Mouse (Mus musculus) kidney, embryonic 16.5 days (tissue): ENCODE results near the gene Fosl2. TPM values are rescaled to one million over a fixed set of nuclear protein-coding genes. Genes with fewer than 3 reads are reported as not detected.
A peak's percentile ranks its signal among the peaks of the same experiment; 100 is the strongest.

Source experiments
- ATAC-seq: fragments of 200-750 bp; cut with Nextera tagmentation; 2 replicates; pipeline ENCODE4 v1.8.0; 2017; ENCODE audit warnings: moderate TSS enrichment; ENCODE audit not compliant: low FRiP score, low TSS enrichment
- H3K27ac ChIP-seq: fragments of 300-500 bp; sonication (generic); 2 replicates; pipeline ENCODE4 v1.5.1; 2014; ENCODE audit warnings: low read length
- H3K27me3 ChIP-seq: fragments of 300-500 bp; sonication (generic); 2 replicates; pipeline ENCODE4 v1.6.1; 2014; ENCODE audit warnings: low read length, control low read depth, mixed read lengths; ENCODE audit not compliant: insufficient read depth
- H3K36me3 ChIP-seq: fragments of 300-500 bp; sonication (generic); 2 replicates; pipeline ENCODE4 v1.6.1; 2014; ENCODE audit warnings: low read length, control low read depth, mixed read lengths; ENCODE audit not compliant: insufficient read depth
- H3K4me1 ChIP-seq: fragments of 300-500 bp; sonication (generic); 2 replicates; pipeline ENCODE4 v1.6.1; 2014; ENCODE audit warnings: low read length, control low read depth, mixed read lengths; ENCODE audit not compliant: insufficient read depth
- H3K4me2 ChIP-seq: fragments of 300-500 bp; sonication (generic); replicated peaks from 2 replicates; pipeline ENCODE4 v1.6.1; 2014; ENCODE audit warnings: low read depth, low read length
- H3K4me3 ChIP-seq: fragments of 300-500 bp; sonication (generic); 2 replicates; pipeline ENCODE4 v1.5.1; 2014; ENCODE audit warnings: mild to moderate bottlenecking, low read length
- H3K9ac ChIP-seq: fragments of 300-500 bp; sonication (generic); replicated peaks from 2 replicates; pipeline ENCODE4 v1.6.1; 2014; ENCODE audit warnings: low read length
- H3K9me3 ChIP-seq: fragments of 300-500 bp; sonication (generic); 2 replicates; pipeline ENCODE4 v1.6.1; 2016; ENCODE audit warnings: low read length, control low read depth
- WGBS: fragments of 180-500 bp; shearing (Covaris S2); extraction: QIAGEN DNeasy Blood & Tissue Kit; methylation state at CpG from one replicate; pipeline ENCODE4 v1.1.7; 2014; 5-methylcytosine and 5-hydroxymethylcytosine counted together
- polyA plus RNA-seq: library from polyadenylated mRNA; unstranded; fragments of >200 nt; fragmentation: Nextera tagmentation; extraction: Ambion mirVana; gene quantifications from 2 replicates; pipeline ENCODE4 v1.2.1, GENCODE M21; 2015

The Fosl2 gene
- polyA plus RNA-seq, 1 experiment from 2014 or later: 5.5 TPM

DNA sequence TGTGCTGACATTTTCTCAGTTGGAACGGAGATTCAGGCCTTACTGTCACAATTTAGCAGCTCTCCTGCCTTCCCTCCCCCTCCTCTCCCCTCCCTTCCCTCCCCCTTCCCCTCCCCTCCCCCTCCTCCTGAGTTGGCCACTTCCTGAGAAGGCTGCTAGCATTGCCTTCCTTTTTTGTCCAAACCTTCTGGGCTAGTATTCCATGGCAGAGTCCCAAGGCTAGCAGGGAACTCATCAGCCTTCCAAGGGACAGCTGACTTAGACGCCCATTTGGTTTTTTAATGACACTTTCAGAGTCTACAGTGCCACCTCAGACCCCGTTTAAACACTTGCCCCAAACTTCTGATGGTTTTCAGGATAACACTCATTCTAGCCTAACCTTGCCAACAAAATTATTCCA is 7.7 kb upstream of the Fosl2 start:
- Histone ChIP-seq H3K9me3 (no peaks in the 10 kb centered on the region), H3K9ac (no peak overlapping the region), H3K4me3 (no peak overlapping the region), H3K27me3 (no peaks in the 10 kb centered on the region), H3K4me2 (no peak overlapping the region), H3K36me3 (no peaks in the 10 kb centered on the region), H3K27ac (no peak overlapping the region), H3K4me1 (peaks cover 13% of the 10 kb centered on the region; the same call in 1 of the 2 replicates)
- no peak for ATAC-seq
- WGBS: 35% methylated on average over 3 of the region's 3 CpGs

GRCm38 (mm10) chr5:32132971-32133501 is 2.6 kb upstream of the Fosl2 start:
- Histone ChIP-seq H3K4me2 (peak overlapping the region; percentile 87), H3K27ac (peak overlapping the region; percentile 74), H3K4me3 (peak overlapping the region; percentile 85), H3K36me3 (no peaks in the 10 kb centered on the region), H3K9me3 (no peaks in the 10 kb centered on the region), H3K4me1 (peaks cover 31% of the 10 kb centered on the region), H3K9ac (peak overlapping the region; percentile 67), H3K27me3 (no peaks in the 10 kb centered on the region)
- ATAC-seq: peak; percentile 22
- WGBS: under 1% methylated on average over 44 of the region's 48 CpGs

GRCm38 (mm10) chr5:32133549-32134004 is 2.0 kb upstream of the Fosl2 start:
- Histone ChIP-seq H3K9me3 (no peaks in the 10 kb centered on the region), H3K4me1 (peaks cover 34% of the 10 kb centered on the region), H3K9ac (peak overlapping the region; percentile 67), H3K27me3 (no peaks in the 10 kb centered on the region), H3K36me3 (no peaks in the 10 kb centered on the region), H3K27ac (peak overlapping the region; percentile 74), H3K4me2 (peak overlapping the region; percentile 87), H3K4me3 (peak overlapping the region; percentile 85)
- ATAC-seq: no peak
- under 1% methylated on average over 20 of the region's 20 CpGs for WGBS

GRCm38 (mm10) chr5:32134051-32134732 is 1.4 kb upstream of the Fosl2 start:
- Histone ChIP-seq H3K9me3 (no peaks in the 10 kb centered on the region), H3K9ac (peak overlapping the region; percentile 67), H3K27ac (peak overlapping the region; percentile 74), H3K4me2 (peak overlapping the region; percentile 87), H3K36me3 (no peaks in the 10 kb centered on the region), H3K27me3 (no peaks in the 10 kb centered on the region), H3K4me1 (peaks cover 41% of the 10 kb centered on the region), H3K4me3 (peak overlapping the region; percentile 85)
- no peak for ATAC-seq
- WGBS: 3% methylated on average over 21 of the region's 21 CpGs

DNA sequence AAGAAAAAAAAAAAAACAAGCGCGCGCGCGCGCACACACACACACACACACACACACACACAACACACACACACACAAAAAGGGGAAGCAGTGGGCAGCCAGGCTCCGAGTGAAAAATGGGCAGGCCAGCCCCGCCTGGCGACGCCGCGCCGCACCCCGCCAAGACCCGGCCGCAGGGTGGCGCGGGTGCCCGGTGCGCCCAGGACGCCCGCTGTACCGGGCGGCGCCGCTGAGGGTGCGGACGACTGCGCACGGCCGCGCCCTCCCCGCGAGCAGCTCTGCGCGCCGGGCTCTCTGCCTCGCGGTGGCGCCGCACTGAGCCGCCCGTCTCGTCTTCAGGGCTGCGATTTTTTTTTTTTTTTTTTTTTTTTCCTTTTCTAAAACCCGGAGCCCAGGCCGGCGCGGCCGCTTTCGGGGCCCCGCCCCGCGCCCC is 682 bp upstream of the Fosl2 start:
- Histone ChIP-seq H3K4me3 (peak overlapping the region; percentile 85), H3K9me3 (no peaks in the 10 kb centered on the region), H3K9ac (peak overlapping the region; percentile 94), H3K4me1 (peaks cover 46% of the 10 kb centered on the region), H3K4me2 (peak overlapping the region; percentile 87), H3K27me3 (no peaks in the 10 kb centered on the region), H3K27ac (peak overlapping the region; percentile 99), H3K36me3 (no peaks in the 10 kb centered on the region)
- ATAC-seq: peak; percentile 43
- 0% methylated on average over 40 of the region's 54 CpGs for WGBS

GRCm38 (mm10) chr5:32136301-32136863 is 781 bp downstream of the Fosl2 start:
- H3K9ac ChIP-seq: peak overlapping the region; percentile 94
- under 1% methylated on average over 63 of the region's 63 CpGs for WGBS
- peaks cover 52% of the 10 kb centered on the region for H3K4me1 ChIP-seq
- H3K27ac ChIP-seq: peak overlapping the region; percentile 99
- H3K9me3 ChIP-seq: no peaks in the 10 kb centered on the region
- peak overlapping the region; percentile 87 for H3K4me2 ChIP-seq
- H3K27me3 ChIP-seq: no peaks in the 10 kb centered on the region
- no peak for ATAC-seq
- H3K36me3 ChIP-seq: no peaks in the 10 kb centered on the region
- H3K4me3 ChIP-seq: peak overlapping the region; percentile 85

- Histone ChIP-seq H3K36me3 (no peaks in the 10 kb centered on the region), H3K27me3 (no peaks in the 10 kb centered on the region), H3K9ac (peak overlapping the region; percentile 94), H3K4me3 (peak overlapping the region; percentile 85), H3K27ac (peak overlapping the region; percentile 99), H3K4me2 (peak overlapping the region; percentile 87), H3K4me1 (peaks cover 52% of the 10 kb centered on the region), H3K9me3 (no peaks in the 10 kb centered on the region)
- no peak for ATAC-seq
- WGBS: under 1% methylated on average over 12 of the region's 12 CpGs
These were observed 1.5 kb downstream of the Fosl2 start for GRCm38 (mm10) chr5:32137106-32137522.

DNA sequence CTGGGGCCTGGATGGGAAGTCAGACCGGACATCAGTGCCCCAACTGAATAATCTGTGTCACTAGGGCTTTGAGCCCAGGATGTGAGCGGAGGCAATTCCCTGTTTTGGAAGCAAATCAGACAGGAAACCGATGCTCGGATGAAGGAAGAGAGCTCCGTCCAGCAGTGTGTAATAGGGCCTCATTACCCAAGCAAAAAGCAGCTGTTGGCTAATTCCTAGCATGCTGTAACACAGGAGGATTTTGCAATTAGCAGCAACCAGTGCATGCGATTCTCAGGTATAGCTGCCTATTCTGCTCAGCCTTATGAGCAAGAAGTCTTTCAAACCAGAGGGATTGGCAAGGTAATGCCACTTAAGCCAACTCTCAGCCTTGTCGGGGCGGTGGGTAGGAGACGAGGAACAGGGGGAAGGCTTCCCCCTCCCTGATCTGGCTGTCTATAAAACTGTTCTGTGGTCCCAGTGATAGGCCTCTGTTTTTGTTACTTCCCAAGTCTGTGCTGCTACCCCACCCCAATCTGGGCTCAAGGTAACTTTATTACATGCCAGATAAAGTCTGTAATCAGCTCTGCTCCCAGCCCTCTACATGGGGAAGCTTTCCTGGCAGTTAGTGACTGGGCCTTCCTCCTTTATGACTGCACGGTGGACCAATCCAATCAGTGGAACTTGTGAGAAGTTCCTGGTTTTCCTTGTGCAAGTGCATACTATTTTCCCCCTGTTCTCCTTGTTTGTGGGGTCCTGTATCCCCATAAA is 3.0 kb downstream of the Fosl2 start:
- H3K27ac ChIP-seq: peak overlapping the region; percentile 99
- no peaks in the 10 kb centered on the region for H3K36me3 ChIP-seq
- H3K4me1 ChIP-seq: peaks cover 57% of the 10 kb centered on the region
- H3K9me3 ChIP-seq: no peaks in the 10 kb centered on the region
- 37% methylated on average over 10 of the region's 10 CpGs for WGBS
- peak overlapping the region; percentile 87 for H3K4me2 ChIP-seq
- H3K9ac ChIP-seq: peak overlapping the region; percentile 94
- peak overlapping the region; percentile 85 for H3K4me3 ChIP-seq
- no peak for ATAC-seq
- no peaks in the 10 kb centered on the region for H3K27me3 ChIP-seq

DNA sequence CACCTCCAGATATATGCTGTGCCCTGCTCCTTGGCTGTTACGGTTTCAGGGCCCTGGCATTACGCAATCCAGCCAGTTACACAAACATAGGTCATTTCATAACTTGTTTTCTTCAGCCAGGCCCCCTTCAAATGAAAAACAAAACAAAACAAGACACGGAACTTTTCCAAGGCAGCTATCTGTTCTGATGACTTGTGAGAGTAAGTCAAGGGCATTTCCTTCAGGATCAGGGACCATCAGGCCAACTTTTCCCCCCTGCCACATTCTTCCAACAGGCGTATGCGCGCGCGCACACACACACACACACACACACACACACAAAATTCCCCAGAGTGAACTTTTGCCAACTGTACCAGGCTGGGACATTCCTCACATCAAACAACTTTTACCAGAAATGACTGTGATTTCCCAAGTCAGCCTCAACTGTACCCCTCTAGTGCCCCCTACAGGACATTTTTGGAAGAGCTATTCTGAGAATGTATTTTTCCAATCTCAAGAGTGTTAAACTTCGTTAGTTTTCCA is 4.0 kb downstream of the Fosl2 start:
- peaks cover 50% of the 10 kb centered on the region for H3K4me1 ChIP-seq
- peak overlapping the region; percentile 85 for H3K4me3 ChIP-seq
- no peak for ATAC-seq
- WGBS: 34% methylated on average over 9 of the region's 9 CpGs
- no peaks in the 10 kb centered on the region for H3K9me3 ChIP-seq
- H3K36me3 ChIP-seq: no peaks in the 10 kb centered on the region
- H3K27ac ChIP-seq: peak overlapping the region; percentile 99
- peak overlapping the region; percentile 87 for H3K4me2 ChIP-seq
- peak overlapping the region; percentile 94 for H3K9ac ChIP-seq
- H3K27me3 ChIP-seq: no peaks in the 10 kb centered on the region
